In genomic region chr5:77372778-77373177, GRCm38 (mm10) we compare ENCODE assay signal across 9 mouse cellular contexts. TPM values are rescaled to one million over a fixed set of nuclear protein-coding genes. Genes with fewer than 3 reads are reported as not detected.
DNase-seq lines count a peak whose midpoint lies in the region; ATAC-seq lines count a peak whose summit lies in the region.
"Had no signal": no experiment of that assay in that cellular context is flagged by ENCODE, and none has a peak within 500 bp of the region (broad histone marks: within the 10 kb centered on the region; RNA-seq: fewer than 3 reads in every experiment).

No protein-coding gene starts in this region.

- H3K36me3 ChIP-seq in lung, embryonic 15.5 days, result no peaks in the 10 kb centered on the region
- H3K36me3 ChIP-seq: limb, embryonic 15.5 days had no signal

- no peaks in the 10 kb centered on the region for H3K9me3 ChIP-seq in lung, embryonic 15.5 days
- H3K9me3 ChIP-seq: limb, embryonic 15.5 days had no signal

- peaks cover 24% of the 10 kb centered on the region for H3K4me1 ChIP-seq in lung, embryonic 15.5 days

- H3K9ac ChIP-seq in lung, embryonic 15.5 days, result no peak overlapping the region
- H3K9ac ChIP-seq: limb, embryonic 15.5 days had no signal

- no peak for DNase-seq in lung, postnatal 14 days
- DNase-seq in ZHBTc4 (ENCODE audit: low read depth, low spot score), result peak; percentile 82
- DNase-seq in kidney, postnatal 25 days, result peak; percentile 71 to 73
- DNase-seq in testis, postnatal 14 days (ENCODE audit: low spot score), result peak; percentile 44
- DNase-seq in left cerebral cortex, adult 8-10 months (ENCODE audit: low spot score in 2 of 2), result no peak
- no peak for DNase-seq in urinary bladder, postnatal 14 days (ENCODE audit: low spot score)

- H3K4me3 ChIP-seq in lung, embryonic 15.5 days, result no peak overlapping the region
- H3K4me3 ChIP-seq: erythroblast, embryonic 14.5 days; limb, embryonic 15.5 days had no signal

- no peak for ATAC-seq in lung, embryonic 15.5 days (ENCODE audit: borderline replicate concordance, extremely low read depth, low FRiP score, low TSS enrichment)

- H3K4me2 ChIP-seq in lung, embryonic 15.5 days, result no peak overlapping the region
- H3K4me2 ChIP-seq: limb, embryonic 15.5 days had no signal

- H3K27ac ChIP-seq in lung, embryonic 15.5 days, result 0 out of 2 replicates have a peak overlapping the region, but pooled peaks have one; percentile 8
- H3K27ac ChIP-seq: limb, embryonic 15.5 days had no signal

- 66% methylated on average over 6 of the region's 6 CpGs for WGBS in lung, embryonic 15.5 days

- H3K27me3 ChIP-seq in lung, embryonic 15.5 days, result no peaks in the 10 kb centered on the region
- H3K27me3 ChIP-seq: limb, embryonic 15.5 days had no signal

RNA-seq across cellular contexts. Expression of gene Igfbp7, which starts 35.1 kb away (rescaled TPM):
- 77.7 and 88.4 TPM in 2 replicates for polyA plus RNA-seq in lung, embryonic 15.5 days (2015; fragmentation: Nextera tagmentation; extraction: Ambion mirVana)
- 10 to 100 TPM; 29.9 to 40.8 (median 32.6) TPM for total RNA-seq in left cerebral cortex, adult 8-10 months (2022)

Comparison
In these comparisons a context has a peak if more than half of its experiments do, and no peak if none do; other contexts are left out.
1. DNase-seq: peak in ZHBTc4 (single experiment), kidney, postnatal 25 days (2 of 2) and testis, postnatal 14 days (single experiment); none in lung, postnatal 14 days (single experiment), left cerebral cortex, adult 8-10 months (0 of 2) and urinary bladder, postnatal 14 days (single experiment).